Mouse (Mus musculus) CH12.LX (cell line): ENCODE data around the gene Tigit.

Source experiments
- CHD2 ChIP-seq: IDR thresholded peaks from 2 replicates; pipeline ENCODE4 v1.6.1; 2011; ENCODE audit warnings: low read length, improper control_type of control experiment
- CTCF ChIP-seq, 2 experiments: IDR thresholded peaks in 1 of 2; conservative IDR thresholded peaks in 1 of 2; 2 replicates each; pipeline ENCODE4 v1.5.1; 2011 to 2012; ENCODE audit warnings: low read depth in 2 of 2, low read length in 2 of 2, improper control_type of control experiment in 1 of 2, inconsistent platforms in 1 of 2, mild to moderate bottlenecking in 1 of 2, moderate library complexity in 1 of 2
- E2F4 ChIP-seq: IDR thresholded peaks from 2 replicates; pipeline ENCODE4 v1.6.1; 2011; ENCODE audit warnings: low read depth, low read length, improper control_type of control experiment; ENCODE audit not compliant: insufficient replicate concordance
- EP300 ChIP-seq: IDR thresholded peaks from 2 replicates; pipeline ENCODE4 v1.6.1; 2011; ENCODE audit warnings: low read length, improper control_type of control experiment
- POLR2A ChIP-seq: IDR thresholded peaks from 2 replicates; pipeline ENCODE4 v1.6.1; 2011; ENCODE audit warnings: low read depth, mild to moderate bottlenecking, improper control_type of control experiment, low read length
- TCF12 ChIP-seq: IDR thresholded peaks from 2 replicates; pipeline ENCODE4 v1.6.1; 2014; ENCODE audit warnings: low read depth, mild to moderate bottlenecking, inconsistent platforms, low read length, improper control_type of control experiment
- USF2 ChIP-seq: conservative IDR thresholded peaks from 2 replicates; pipeline ENCODE4 v1.6.1; 2011; ENCODE audit warnings: low read depth, low read length, improper control_type of control experiment

- peak; percentile 75 for TF ChIP-seq EP300
- TF ChIP-seq POLR2A = peak; percentile 22; the same call in 1 of the 2 replicates
- no peak for TF ChIP-seq USF2
- TF ChIP-seq TCF12 = peak; percentile 16; the same call in 1 of the 2 replicates
- no peak for TF ChIP-seq CTCF (conservative IDR thresholded peaks at IDR 0.05 in 1 of 2, IDR thresholded peaks at IDR 0.05 in 1 of 2; ENCODE audit: low read depth in 2 of 2, low read length in 2 of 2)
- no peak for TF ChIP-seq CHD2
- no peak for TF ChIP-seq E2F4
These were observed 45.6 kb upstream of the Tigit start for GRCm38 (mm10) chr16:43709432-43710133.
